Mouse (Mus musculus): ENCODE results near the gene Zbtb48. TPM values are rescaled to one million over a fixed set of nuclear protein-coding genes. Genes with fewer than 3 reads are reported as not detected.

The Zbtb48 gene
- total RNA-seq, 2 experiments from 2014 or later, result 11.7 to 13.7 TPM

GRCm38 (mm10) chr4:152029087-152029486, 1.6 kb upstream of the Zbtb48 start:
- no peak for DNase-seq

DNA sequence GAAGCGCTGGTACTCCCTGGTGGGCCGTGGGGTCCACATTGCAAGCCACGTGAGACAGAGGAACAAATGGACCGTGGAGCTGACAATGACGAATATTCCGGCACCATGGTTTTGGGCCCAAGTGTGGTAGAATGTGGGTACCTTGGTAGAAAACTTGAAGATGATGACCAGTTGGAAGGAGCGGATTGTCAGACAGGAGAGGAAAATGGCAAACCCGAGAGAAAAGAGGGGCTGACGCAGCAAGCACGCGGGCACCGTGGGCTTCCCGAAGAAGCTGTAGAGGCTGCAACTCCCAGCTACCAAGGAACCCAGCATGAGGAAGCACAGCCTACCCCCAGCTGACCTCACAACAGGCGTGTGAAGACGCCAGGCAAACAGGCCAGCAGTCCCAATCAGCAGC, 985 bp upstream of the Zbtb48 start:
- no peak for DNase-seq

DNA sequence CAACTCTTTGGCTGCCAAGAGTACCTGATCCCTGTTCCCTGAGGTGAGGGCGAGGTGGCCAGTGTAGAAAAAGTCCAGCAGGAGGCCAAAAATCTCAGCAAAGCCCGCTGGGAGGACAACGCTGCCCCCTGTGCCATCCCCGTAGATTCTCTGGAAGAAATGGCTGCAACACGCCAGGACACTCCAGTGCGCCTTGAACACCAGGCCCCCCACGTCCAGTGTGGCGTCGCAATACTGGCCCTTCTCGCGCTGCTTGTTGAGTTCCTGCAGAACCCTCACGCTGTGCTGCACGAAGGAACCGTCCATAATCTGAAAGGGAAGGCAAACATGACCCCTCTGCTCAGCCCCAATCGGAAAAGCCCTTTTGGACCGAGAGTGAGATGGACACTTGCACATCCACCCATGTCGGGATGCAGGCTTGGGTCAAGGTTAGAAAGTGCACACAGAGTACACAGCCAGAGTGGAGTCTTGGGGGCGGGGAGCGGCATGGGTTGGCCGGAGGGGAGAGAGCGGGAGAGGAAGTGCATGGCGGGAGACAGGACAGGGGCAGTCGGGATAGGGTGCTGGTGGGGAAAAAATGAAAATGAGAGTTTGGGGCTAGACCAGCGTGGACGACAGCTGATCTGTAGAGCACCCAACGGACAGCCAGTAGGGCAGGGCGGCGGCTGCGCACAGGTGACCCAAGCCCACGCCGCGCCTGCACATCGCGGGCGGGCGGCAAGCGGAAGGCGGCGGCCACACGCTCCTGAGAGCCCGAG, 541 bp downstream of the Zbtb48 start:
- DNase-seq, result no peak

GRCm38 (mm10) chr4:152024525-152024924, 2.9 kb downstream of the Zbtb48 start:
- DNase-seq, result no peak

DNA sequence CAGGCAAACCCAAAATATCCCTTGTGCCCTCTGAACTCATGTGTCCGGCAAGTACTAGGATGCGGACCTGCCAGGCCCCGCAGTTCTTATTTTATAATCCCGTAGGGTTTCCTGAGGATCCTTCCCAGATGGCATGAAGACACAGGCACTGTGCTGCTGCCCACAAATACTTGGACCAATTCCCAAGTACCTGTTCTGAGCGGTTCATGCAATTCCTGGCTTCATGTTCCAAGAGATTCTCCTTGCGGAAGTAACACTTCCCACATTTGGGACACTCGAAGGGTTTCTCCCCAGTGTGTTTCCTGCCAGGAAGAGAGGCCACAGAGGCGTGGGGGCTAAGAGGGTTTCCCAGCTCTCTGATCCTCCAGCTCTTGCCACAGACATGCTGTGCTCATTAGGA, 5.0 kb downstream of the Zbtb48 start:
- no peak for DNase-seq

DNA sequence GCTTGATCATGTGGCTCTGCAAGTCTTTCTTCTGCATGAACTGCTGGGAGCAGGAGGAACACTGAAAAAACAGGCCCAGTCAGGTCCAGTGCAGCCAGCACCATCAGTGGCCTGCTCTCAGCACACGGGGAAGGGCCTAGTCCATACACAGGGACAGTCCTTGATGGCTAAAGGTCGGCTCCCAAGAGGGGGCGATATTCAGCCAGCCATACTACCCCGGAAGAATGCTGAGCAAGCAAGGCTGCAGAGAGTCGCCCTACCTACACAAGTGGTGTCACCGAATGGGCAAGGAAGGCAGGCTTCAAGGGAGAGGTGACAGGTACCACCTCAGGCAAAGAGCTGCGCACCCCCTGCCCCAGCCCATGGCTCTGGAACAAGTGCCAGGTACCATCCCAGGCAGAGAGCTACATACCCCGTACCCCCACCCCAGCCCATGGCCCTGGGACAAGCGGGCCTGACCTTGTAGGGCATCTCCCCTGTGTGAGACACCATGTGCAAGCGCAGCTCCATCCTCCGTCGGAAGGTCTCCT, 5.8 kb downstream of the Zbtb48 start:
- no peak for DNase-seq

- DNase-seq, result no peak
Measured at GRCm38 (mm10) chr4:152020024-152020423, 7.4 kb downstream of the Zbtb48 start.

DNA sequence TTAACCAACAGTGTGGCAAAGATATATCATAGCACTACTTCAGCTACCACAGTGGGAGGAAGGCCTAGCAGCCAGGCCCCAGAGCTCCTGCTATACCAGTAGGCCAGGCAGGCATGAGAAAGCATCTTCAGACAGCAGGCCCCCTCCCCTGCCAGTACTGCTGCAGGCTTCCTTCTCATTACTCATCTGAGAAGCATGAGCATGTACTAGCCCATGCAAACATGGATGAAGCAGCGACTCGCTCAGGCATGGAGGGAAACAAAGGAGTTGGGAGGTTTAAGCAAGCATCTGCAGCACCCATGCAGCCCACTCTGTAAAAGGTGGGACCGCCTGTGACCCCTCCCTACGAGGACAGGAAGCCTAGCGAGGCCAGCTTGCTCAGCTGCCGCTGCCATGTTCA, 8.4 kb downstream of the Zbtb48 start:
- no peak for DNase-seq

GRCm38 (mm10) chr4:152013036-152013813, 14.2 kb downstream of the Zbtb48 start:
- DNase-seq, result no peak

GRCm38 (mm10) chr4:152012109-152012508, 15.4 kb downstream of the Zbtb48 start:
- DNase-seq, result no peak

GRCm38 (mm10) chr4:152011171-152011760, 16.2 kb downstream of the Zbtb48 start:
- no peak for DNase-seq

DNA sequence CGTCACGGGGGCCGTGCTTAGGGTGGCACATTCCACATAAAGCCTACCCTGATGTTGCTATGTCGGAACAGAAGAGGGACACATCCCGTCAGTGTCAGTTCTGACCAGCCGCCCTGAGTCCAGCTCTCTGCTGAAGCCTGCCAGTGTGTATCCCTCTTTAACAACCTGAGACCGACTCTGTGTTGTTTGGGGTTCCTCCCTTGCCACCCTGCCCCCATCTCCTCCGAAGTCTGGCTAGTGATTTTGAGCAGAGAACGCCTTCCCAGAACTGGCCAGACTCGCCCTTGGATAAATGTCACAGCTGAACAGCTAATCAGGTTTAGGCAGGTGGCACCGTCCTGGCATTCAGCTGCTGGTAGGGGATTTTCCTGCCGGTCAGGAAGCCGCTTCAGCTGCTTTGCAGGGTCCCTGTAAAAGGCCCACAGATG, 16.8 kb downstream of the Zbtb48 start:
- DNase-seq, result no peak

DNA sequence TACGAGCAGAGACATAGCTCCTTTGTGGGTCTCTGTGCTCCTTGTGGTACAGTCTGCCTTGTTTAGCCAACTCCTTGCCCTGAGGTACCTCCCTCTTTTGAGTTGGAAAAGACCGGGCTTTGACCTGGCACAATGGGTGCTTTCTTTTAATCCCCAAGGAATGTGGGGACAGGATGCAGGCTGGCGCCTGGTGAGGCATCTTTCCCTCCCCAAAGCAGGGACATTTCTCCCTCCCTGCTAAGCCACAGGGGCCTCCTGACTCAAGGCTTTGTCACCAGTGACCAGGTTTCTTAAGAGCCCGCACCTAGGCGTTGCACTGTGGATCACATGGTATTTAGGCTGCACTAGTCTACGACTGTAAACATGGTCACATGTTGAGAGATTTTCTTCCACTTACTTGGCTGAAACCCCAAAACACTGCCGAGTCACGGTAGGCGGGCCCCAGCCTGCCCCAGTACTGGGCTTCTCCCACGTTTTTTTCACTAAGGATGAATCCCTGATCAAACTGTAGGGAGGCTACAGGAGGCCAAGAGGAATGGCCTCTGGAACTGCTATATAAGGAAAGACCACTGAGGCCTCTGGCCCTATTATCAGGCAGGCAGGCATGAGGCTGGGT, 17.3 kb downstream of the Zbtb48 start:
- DNase-seq, result no peak

- peak; percentile 71 to 74 for DNase-seq
Measured at GRCm38 (mm10) chr4:152009076-152010051, 18.1 kb downstream of the Zbtb48 start.

GRCm38 (mm10) chr4:152008622-152009075, 18.8 kb downstream of the Zbtb48 start, which contains the start of gene Klhl21:
TSS of gene Klhl21 (plus strand) at chr4:152008803.
- peak; percentile 91 to 92 for DNase-seq

- DNase-seq, result no peak
Measured at GRCm38 (mm10) chr4:152008148-152008500, 19.3 kb downstream of the Zbtb48 start.

- no peak for DNase-seq
Measured at GRCm38 (mm10) chr4:152007481-152008147, 19.9 kb downstream of the Zbtb48 start.

DNA sequence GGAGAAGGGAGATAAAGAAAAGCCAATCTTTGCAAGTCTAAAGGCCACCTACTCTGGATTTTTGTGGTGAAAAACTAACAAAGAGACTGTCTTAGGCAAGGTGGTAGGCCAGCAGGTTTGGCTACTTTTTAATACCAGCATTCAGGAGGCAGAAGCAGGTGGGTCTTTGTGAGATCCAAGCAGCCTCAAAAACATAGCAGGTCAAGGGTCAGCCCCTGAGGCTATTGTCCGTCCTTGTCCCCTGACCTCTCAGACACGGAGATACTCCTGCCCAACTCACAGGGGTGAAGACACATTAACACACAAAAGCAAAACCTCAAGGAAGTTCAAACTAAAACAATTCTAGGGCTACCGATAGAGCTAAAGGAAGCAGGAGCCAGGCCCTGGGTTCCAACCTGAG, 20.7 kb downstream of the Zbtb48 start:
- no peak for DNase-seq

DNA sequence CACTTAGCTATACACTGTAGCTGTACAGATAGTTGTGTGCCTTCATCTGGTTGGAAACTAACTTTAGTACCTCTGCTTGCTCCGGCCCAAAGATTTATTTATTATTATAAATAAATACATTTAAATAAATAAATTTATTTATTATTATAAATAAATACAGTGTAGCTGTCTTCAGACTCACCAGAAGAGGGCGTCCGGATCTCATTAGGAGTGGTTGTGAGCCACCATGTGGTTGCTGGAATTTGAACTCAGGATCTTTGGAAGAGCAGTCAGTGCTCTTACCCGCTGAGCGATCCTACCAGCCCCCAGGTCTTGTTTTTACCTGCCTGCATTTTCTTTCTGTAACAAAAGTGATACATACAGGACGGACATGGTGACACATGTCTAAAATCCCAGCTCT, 21.3 kb downstream of the Zbtb48 start:
- DNase-seq, result no peak

GRCm38 (mm10) chr4:152002063-152002462, 25.4 kb downstream of the Zbtb48 start:
- DNase-seq, result no peak

GRCm38 (mm10) chr4:152001335-152001734, 26.1 kb downstream of the Zbtb48 start:
- DNase-seq, result no peak

Measured in layer of hippocampus, postnatal 36 days (tissue).